Mouse (Mus musculus): ENCODE measurements around the gene Rxfp4. TPM values are rescaled to one million over a fixed set of nuclear protein-coding genes. Genes with fewer than 3 reads are reported as not detected.

Rxfp4 gene
- polyA plus RNA-seq, 1 experiment from 2014 or later = not detected

- H3K9me3 ChIP-seq (ENCODE audit: control insufficient read depth) = no peaks in the 10 kb centered on the region
- ATAC-seq = no peak
- H3K36me3 ChIP-seq (ENCODE audit: control insufficient read depth, insufficient read depth) = peaks cover 86% of the 10 kb centered on the region
- no peaks in the 10 kb centered on the region for H3K27me3 ChIP-seq (replicated peaks; ENCODE audit: control insufficient read depth, insufficient read depth, low read length)
- H3K27ac ChIP-seq (ENCODE audit: low read depth, low read length) = no peak overlapping the region
- TF ChIP-seq CTCF (IDR thresholded peaks at IDR 0.05; ENCODE audit: low read depth) = no peak
- no peak overlapping the region for H3K4me3 ChIP-seq (ENCODE audit: low read depth, low read length)
- H3K4me2 ChIP-seq (replicated peaks; ENCODE audit: low read depth) = no peak overlapping the region
- H3K4me1 ChIP-seq (replicated peaks; ENCODE audit: control insufficient read depth, insufficient read depth, low read length) = no peaks in the 10 kb centered on the region
- H3K9ac ChIP-seq (ENCODE audit: low read depth, low read length) = no peak overlapping the region
- WGBS = 90% methylated on average over 5 of the region's 5 CpGs
These were observed 9.9 kb downstream of the Rxfp4 start for GRCm38 (mm10) chr3:88643078-88643477.

DNA sequence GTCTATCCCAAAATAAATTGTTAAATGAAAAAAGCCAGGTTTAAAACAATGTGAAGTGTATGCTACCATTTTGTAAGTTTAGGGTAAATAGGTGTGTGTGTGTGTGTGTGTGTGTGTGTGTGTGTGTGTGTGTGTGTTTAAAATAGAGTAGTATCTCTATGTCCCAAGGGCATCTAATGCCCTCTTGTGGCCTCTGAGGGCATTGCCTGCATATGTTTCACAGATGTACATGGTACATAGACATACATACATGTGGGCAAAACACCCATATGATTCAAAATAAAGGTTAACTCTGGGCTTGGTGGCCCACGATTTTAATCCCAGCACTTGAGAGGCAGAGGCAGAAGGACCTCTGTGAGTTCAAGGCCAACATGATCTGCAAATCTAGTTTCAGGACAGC lies 12.3 kb downstream of the Rxfp4 start:
- Histone ChIP-seq H3K9ac (ENCODE audit: low read depth, low read length) (no peak overlapping the region), H3K27me3 (replicated peaks; ENCODE audit: control insufficient read depth, insufficient read depth, low read length) (no peaks in the 10 kb centered on the region), H3K27ac (ENCODE audit: low read depth, low read length) (no peak overlapping the region), H3K36me3 (ENCODE audit: control insufficient read depth, insufficient read depth) (peaks cover 83% of the 10 kb centered on the region), H3K4me3 (ENCODE audit: low read depth, low read length) (no peak overlapping the region), H3K9me3 (ENCODE audit: control insufficient read depth) (no peaks in the 10 kb centered on the region), H3K4me2 (replicated peaks; ENCODE audit: low read depth) (no peak overlapping the region), H3K4me1 (replicated peaks; ENCODE audit: control insufficient read depth, insufficient read depth, low read length) (no peaks in the 10 kb centered on the region)
- peak; percentile 86 for TF ChIP-seq CTCF (IDR thresholded peaks at IDR 0.05; ENCODE audit: low read depth)
- 0 out of 2 replicates have a peak, but pooled peaks have one; percentile 28 for ATAC-seq
- 55% methylated on average over 1 of the region's 1 CpGs for WGBS

- Histone ChIP-seq H3K36me3 (ENCODE audit: control insufficient read depth, insufficient read depth) (peaks cover 90% of the 10 kb centered on the region), H3K27me3 (replicated peaks; ENCODE audit: control insufficient read depth, insufficient read depth, low read length) (no peaks in the 10 kb centered on the region), H3K4me3 (ENCODE audit: low read depth, low read length) (no peak overlapping the region), H3K4me1 (replicated peaks; ENCODE audit: control insufficient read depth, insufficient read depth, low read length) (no peaks in the 10 kb centered on the region), H3K4me2 (replicated peaks; ENCODE audit: low read depth) (no peak overlapping the region), H3K27ac (ENCODE audit: low read depth, low read length) (no peak overlapping the region), H3K9ac (ENCODE audit: low read depth, low read length) (no peak overlapping the region), H3K9me3 (ENCODE audit: control insufficient read depth) (no peaks in the 10 kb centered on the region)
- no peak for ATAC-seq
- 98% methylated on average over 12 of the region's 12 CpGs for WGBS
- no peak for TF ChIP-seq CTCF (IDR thresholded peaks at IDR 0.05; ENCODE audit: low read depth)
These were observed 13.7 kb downstream of the Rxfp4 start for GRCm38 (mm10) chr3:88639239-88639638.

DNA sequence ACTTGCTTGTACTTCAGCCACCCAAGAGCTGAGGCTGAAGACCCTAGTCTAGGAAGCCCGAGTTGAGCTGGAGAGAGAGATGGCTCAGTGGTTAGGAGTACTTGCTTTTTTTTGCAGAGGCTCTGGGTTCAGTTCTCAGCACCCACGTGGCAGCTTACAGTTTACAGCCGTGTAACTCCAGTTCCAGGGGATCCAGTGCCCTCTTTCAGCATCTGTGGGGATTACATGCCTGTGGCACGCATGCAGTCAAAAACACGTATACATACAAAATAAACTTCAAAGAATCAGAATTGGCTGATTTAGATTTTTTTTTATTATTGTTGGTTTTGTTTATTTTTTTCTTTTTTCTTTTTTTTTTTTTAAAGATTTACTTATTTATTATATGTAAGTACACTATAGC lies 15.8 kb downstream of the Rxfp4 start:
- no peak overlapping the region for H3K27ac ChIP-seq (ENCODE audit: low read depth, low read length)
- TF ChIP-seq CTCF (IDR thresholded peaks at IDR 0.05; ENCODE audit: low read depth) = no peak
- no peaks in the 10 kb centered on the region for H3K27me3 ChIP-seq (replicated peaks; ENCODE audit: control insufficient read depth, insufficient read depth, low read length)
- H3K4me3 ChIP-seq (ENCODE audit: low read depth, low read length) = no peak overlapping the region
- H3K36me3 ChIP-seq (ENCODE audit: control insufficient read depth, insufficient read depth) = peaks cover 89% of the 10 kb centered on the region
- H3K9me3 ChIP-seq (ENCODE audit: control insufficient read depth) = no peaks in the 10 kb centered on the region
- ATAC-seq = no peak
- no peak overlapping the region for H3K9ac ChIP-seq (ENCODE audit: low read depth, low read length)
- H3K4me2 ChIP-seq (replicated peaks; ENCODE audit: low read depth) = no peak overlapping the region
- WGBS = 95% methylated on average over 5 of the region's 5 CpGs
- no peaks in the 10 kb centered on the region for H3K4me1 ChIP-seq (replicated peaks; ENCODE audit: control insufficient read depth, insufficient read depth, low read length)

- Histone ChIP-seq H3K27ac (ENCODE audit: low read depth, low read length) (no peak overlapping the region), H3K9ac (ENCODE audit: low read depth, low read length) (no peak overlapping the region), H3K9me3 (ENCODE audit: control insufficient read depth) (no peaks in the 10 kb centered on the region), H3K4me3 (ENCODE audit: low read depth, low read length) (no peak overlapping the region), H3K4me1 (replicated peaks; ENCODE audit: control insufficient read depth, insufficient read depth, low read length) (no peaks in the 10 kb centered on the region), H3K36me3 (ENCODE audit: control insufficient read depth, insufficient read depth) (peaks cover 89% of the 10 kb centered on the region), H3K4me2 (replicated peaks; ENCODE audit: low read depth) (no peak overlapping the region), H3K27me3 (replicated peaks; ENCODE audit: control insufficient read depth, insufficient read depth, low read length) (no peaks in the 10 kb centered on the region)
- TF ChIP-seq CTCF (IDR thresholded peaks at IDR 0.05; ENCODE audit: low read depth) = no peak
- no peak for ATAC-seq
- WGBS = 93% methylated on average over 8 of the region's 8 CpGs
These were observed 16.4 kb downstream of the Rxfp4 start for GRCm38 (mm10) chr3:88636555-88636986.

DNA sequence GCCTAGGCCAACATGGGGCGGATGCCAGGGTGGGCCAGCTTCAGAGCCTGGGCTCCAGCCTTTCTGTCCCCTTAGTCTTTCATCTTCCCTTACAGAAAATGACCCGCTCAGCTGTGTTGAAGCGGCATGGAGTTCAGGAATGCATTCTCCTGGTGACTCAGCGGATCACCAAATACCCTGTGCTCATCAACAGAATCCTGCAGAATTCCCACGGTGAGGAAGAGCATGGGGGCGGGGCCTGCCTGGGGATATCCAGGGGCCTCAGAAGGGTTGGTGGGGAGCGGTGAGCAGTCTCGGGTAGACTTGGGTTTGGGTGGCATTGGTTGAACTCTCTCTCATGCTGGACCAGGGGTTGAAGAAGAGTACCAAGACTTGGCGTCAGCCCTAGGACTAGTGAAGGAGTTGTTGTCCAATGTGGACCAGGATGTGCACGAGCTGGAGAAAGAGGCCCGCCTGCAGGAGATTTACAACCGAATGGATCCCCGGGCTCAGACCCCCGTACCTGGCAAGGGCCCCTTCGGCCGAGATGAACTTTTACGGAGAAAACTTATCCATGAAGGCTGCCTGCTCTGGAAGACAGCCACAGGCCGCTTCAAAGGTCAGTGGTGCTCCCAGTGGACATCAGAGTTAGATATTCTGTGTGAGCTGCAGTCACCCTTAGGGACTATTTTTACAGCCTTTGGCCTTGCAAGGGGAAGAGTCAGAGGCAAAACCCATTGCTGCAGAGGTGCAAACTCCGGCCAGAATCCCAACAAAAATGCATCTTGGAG lies 17.3 kb downstream of the Rxfp4 start:
- WGBS = 92% methylated on average over 19 of the region's 19 CpGs
- 0 out of 2 replicates have a peak overlapping the region, but pooled peaks have one; percentile 1 for H3K27ac ChIP-seq (ENCODE audit: low read depth, low read length)
- H3K36me3 ChIP-seq (ENCODE audit: control insufficient read depth, insufficient read depth) = peaks cover 89% of the 10 kb centered on the region
- no peak for ATAC-seq
- H3K9ac ChIP-seq (ENCODE audit: low read depth, low read length) = no peak overlapping the region
- no peak overlapping the region for H3K4me2 ChIP-seq (replicated peaks; ENCODE audit: low read depth)
- H3K27me3 ChIP-seq (replicated peaks; ENCODE audit: control insufficient read depth, insufficient read depth, low read length) = no peaks in the 10 kb centered on the region
- no peaks in the 10 kb centered on the region for H3K4me1 ChIP-seq (replicated peaks; ENCODE audit: control insufficient read depth, insufficient read depth, low read length)
- H3K9me3 ChIP-seq (ENCODE audit: control insufficient read depth) = no peaks in the 10 kb centered on the region
- no peak overlapping the region for H3K4me3 ChIP-seq (ENCODE audit: low read depth, low read length)
- TF ChIP-seq CTCF (IDR thresholded peaks at IDR 0.05; ENCODE audit: low read depth) = no peak
